Mouse (Mus musculus) limb, embryonic 12.5 days (tissue): Measurements from ENCODE around the gene Tatdn2. TPM values are rescaled to one million over a fixed set of nuclear protein-coding genes. Genes with fewer than 3 reads are reported as not detected.
"Not testable (repeated sequence)": the region's sequence is repeated elsewhere in the genome, so short reads cannot be mapped to it uniquely, and the experiment has no call there.

Source experiments
- ATAC-seq: fragments of 200-750 bp; cut with Nextera tagmentation; 2 replicates; pipeline ENCODE4 v1.8.0; 2017; ENCODE audit warnings: low read depth, moderate TSS enrichment; ENCODE audit not compliant: insufficient number of reproducible peaks, insufficient read depth, low FRiP score, low TSS enrichment
- H3K27ac ChIP-seq: fragments of 300-500 bp; sonication (generic); 2 replicates; pipeline ENCODE4 v1.5.1; 2016; ENCODE audit warnings: mild to moderate bottlenecking, moderate library complexity
- H3K27me3 ChIP-seq: fragments of 300-500 bp; sonication (generic); 2 replicates; pipeline ENCODE4 v1.6.1; 2016; ENCODE audit warnings: mild to moderate bottlenecking, moderate library complexity
- H3K36me3 ChIP-seq: fragments of 300-500 bp; sonication (generic); 2 replicates; pipeline ENCODE4 v1.6.1; 2016; ENCODE audit warnings: mild to moderate bottlenecking, moderate library complexity
- H3K4me1 ChIP-seq: fragments of 300-500 bp; sonication (generic); replicated peaks from 2 replicates; pipeline ENCODE4 v1.6.1; 2016
- H3K4me2 ChIP-seq: fragments of 300-500 bp; sonication (generic); 2 replicates; pipeline ENCODE4 v1.6.1; 2016; ENCODE audit warnings: mild to moderate bottlenecking, moderate library complexity
- H3K4me3 ChIP-seq: fragments of 300-500 bp; sonication (generic); replicated peaks from 2 replicates; pipeline ENCODE4 v1.5.1; 2016; ENCODE audit warnings: mild to moderate bottlenecking
- H3K9ac ChIP-seq: fragments of 300-500 bp; sonication (generic); replicated peaks from 2 replicates; pipeline ENCODE4 v1.6.1; 2016; ENCODE audit warnings: mild to moderate bottlenecking, moderate library complexity
- H3K9me3 ChIP-seq: fragments of 300-500 bp; sonication (generic); 2 replicates; pipeline ENCODE4 v1.6.1; 2016; ENCODE audit warnings: mild to moderate bottlenecking, moderate library complexity
- WGBS: fragments of 180-500 bp; shearing (Covaris S2); methylation state at CpG from one replicate; pipeline ENCODE4 v1.1.7; 2016; 5-methylcytosine and 5-hydroxymethylcytosine counted together
- polyA plus RNA-seq: library from polyadenylated mRNA; unstranded; fragments of >200 nt; fragmentation: Nextera tagmentation; extraction: Ambion mirVana; gene quantifications from 2 replicates; pipeline ENCODE4 v1.2.1, GENCODE M21; 2016

The Tatdn2 gene
- polyA plus RNA-seq, 1 experiment from 2014 or later: 0.83 TPM

DNA sequence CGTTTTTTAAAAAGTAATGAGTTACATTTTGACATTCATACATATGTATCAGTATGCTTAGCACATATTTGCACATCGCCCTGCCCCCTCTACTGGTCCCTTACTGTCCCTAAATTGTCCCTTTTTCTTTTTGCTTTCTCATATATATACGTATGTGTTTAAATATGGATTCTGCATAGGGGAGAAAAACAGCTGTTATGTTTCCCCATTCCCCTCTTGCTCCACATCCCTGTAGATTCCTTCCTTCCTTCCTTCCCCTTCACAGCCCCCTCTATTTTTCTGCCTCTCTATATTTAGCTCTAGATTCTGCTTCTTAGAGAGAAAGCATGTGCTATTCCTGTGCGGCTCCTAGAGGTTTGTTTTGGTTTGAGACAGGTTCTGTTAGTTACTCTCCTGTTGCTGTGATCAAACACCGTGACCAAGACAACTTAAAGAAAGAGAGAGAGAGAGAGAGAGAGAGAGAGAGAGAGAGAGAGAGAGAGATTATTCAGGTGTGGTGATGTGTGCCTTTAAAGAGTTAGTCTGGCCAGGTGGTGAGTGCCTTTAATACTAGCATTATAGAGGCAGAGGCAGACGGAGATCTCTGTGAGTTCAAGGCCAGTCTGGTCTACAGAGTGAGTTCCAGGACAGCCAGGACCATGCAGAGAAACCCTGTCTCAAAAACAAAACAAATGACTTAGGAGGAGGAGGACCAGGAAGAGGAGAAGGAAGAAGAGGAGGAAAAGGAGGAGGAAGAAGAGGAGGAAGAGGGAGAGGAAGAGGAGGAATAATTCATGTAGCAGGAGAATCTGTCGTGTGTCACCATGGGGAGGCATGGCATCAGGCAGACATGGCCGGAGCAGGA lies 37.0 kb upstream of the Tatdn2 start:
- peaks cover 11% of the 10 kb centered on the region for H3K4me1 ChIP-seq
- H3K9me3 ChIP-seq: no peaks in the 10 kb centered on the region
- no peak overlapping the region for H3K4me3 ChIP-seq
- no peak overlapping the region for H3K9ac ChIP-seq
- no peaks in the 10 kb centered on the region for H3K27me3 ChIP-seq
- no peak overlapping the region for H3K4me2 ChIP-seq
- H3K36me3 ChIP-seq: no peaks in the 10 kb centered on the region
- WGBS: 76% methylated on average over 8 of the region's 8 CpGs
- ATAC-seq: no peak
- no peak overlapping the region for H3K27ac ChIP-seq

DNA sequence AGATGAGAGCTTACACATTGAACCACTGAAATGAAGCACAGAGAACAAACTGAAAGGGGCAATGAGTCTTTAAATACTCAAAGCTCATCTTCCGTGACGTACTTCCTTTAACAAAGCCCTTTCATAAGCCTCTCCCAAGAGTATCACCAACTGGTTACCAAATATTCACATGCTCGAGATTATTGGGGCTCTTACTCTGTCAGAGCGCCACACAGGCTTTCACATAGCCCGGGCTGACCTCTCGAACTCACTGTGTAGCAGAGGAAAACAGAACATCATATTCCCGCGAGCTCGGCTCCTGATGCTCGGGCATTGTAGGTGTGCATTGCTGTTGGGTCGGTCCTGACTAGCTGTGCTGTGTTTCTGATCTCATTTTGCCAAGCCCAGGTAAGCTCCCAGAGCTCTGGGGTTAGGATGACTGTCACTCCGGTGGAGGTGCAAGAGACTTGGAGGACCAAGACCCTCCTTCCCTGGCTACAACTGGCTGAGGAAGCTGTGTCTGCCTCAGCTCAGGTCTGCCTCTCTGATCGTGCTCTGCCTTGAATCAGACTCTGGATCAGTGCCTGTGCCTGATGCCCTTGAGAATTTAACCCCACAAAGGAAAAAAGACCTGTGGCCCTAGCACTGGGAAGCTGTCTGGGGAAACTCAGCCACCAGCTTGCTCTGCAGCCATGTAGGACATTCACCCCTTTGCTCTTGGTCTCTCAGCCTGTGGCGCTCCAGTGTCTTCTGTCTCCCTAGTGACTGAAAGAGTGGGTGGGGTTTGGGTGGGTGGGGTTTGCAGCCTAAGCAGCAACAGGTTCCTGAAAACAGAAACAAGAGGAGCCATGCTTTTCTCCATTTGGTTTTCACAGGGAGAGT lies 36.1 kb upstream of the Tatdn2 start:
- H3K36me3 ChIP-seq: no peaks in the 10 kb centered on the region
- WGBS: 71% methylated on average over 14 of the region's 14 CpGs
- no peak overlapping the region for H3K9ac ChIP-seq
- H3K27me3 ChIP-seq: no peaks in the 10 kb centered on the region
- no peak for ATAC-seq
- H3K4me1 ChIP-seq: peaks cover 11% of the 10 kb centered on the region
- H3K9me3 ChIP-seq: no peaks in the 10 kb centered on the region
- no peak overlapping the region for H3K27ac ChIP-seq
- H3K4me3 ChIP-seq: no peak overlapping the region
- H3K4me2 ChIP-seq: no peak overlapping the region

DNA sequence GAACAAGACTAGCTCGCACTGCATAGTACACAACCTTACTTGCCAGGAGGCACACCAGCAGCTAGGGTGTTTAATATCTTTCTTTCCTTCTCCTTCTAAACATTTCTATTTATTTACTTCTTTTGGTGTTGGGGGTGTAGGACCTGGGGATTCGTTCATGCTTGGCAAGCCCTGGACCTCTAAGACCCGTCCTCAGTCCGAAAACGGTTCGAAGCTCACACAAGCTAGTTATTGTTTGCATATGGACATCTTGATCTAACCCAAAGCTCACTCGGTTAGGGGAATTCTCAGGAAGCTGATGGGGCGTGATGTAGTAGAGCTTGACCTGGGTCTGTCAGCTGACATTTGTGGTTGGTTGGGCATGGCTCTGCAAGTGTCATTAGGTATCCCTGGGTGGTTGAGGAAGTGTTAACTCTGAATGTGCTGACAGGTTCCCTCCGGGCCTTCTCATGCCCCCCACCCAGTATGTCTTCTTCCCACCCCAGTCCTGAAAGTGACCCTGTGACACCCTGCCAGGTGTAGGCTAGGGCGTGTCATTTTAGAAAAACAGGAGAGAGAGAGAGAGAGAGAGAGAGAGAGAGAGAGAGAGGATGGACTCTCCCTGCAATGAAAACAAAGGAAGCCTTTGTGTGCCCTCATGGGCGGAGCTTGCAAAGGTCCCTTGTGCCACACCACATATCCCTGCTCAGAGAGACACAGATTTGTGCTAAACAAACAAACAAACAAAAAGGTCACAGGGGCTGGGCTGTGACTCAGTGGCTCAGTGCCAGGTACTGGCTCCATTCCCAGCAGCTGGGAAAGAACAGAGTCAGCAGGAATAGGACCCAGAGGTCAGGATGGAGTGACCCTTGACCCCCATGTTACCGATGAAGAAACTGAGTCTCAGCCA lies 35.3 kb upstream of the Tatdn2 start:
- ATAC-seq: no peak
- H3K4me1 ChIP-seq: peaks cover 11% of the 10 kb centered on the region
- no peaks in the 10 kb centered on the region for H3K27me3 ChIP-seq
- peaks cover 7% of the 10 kb centered on the region for H3K9me3 ChIP-seq
- H3K36me3 ChIP-seq: no peaks in the 10 kb centered on the region
- no peak overlapping the region for H3K9ac ChIP-seq
- WGBS: 66% methylated on average over 12 of the region's 12 CpGs
- 0 out of 2 replicates have a peak overlapping the region, but pooled peaks have one; percentile 35 for H3K27ac ChIP-seq
- no peak overlapping the region for H3K4me3 ChIP-seq
- no peak overlapping the region for H3K4me2 ChIP-seq

DNA sequence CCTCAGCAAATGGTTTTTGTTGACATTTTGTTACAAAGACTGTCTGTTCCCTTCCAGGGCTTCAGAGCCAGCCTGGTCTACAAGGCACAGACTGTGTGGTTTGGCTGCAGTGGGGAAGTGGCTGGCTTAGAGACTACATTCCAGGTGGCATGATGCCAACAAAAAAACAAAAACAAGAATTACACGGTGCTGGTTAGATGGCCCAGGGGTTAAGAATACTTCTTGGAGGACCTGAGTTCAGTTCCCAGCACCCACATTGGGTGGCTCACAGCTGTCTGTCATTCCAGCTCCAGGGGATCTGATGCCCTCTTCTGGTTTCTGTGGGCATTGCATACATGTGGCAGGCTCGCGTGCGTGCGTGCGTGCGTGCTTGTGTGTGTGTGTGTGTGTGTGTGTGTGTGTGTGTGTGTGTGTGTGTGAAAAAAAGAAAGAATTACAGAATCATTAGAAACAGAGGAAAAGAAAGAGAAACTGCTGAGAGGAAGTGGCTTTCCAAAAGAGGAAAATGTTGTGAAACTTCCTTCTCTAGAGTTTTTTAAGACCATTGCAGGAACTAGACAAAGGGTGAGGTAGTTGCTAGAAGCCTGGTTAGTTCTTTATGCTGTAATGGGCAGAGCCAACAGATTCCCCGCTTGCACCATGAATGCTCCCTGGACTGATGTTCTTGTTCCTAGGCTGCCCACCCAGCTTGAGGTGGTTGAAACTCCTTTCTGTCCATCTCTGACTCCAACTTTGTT lies 33.7 kb upstream of the Tatdn2 start:
- Histone ChIP-seq H3K36me3 (no peaks in the 10 kb centered on the region), H3K27ac (no peak overlapping the region), H3K4me2 (no peak overlapping the region), H3K4me1 (peaks cover 20% of the 10 kb centered on the region), H3K9ac (no peak overlapping the region), H3K4me3 (no peak overlapping the region), H3K9me3 (peaks cover 7% of the 10 kb centered on the region), H3K27me3 (no peaks in the 10 kb centered on the region)
- WGBS: 91% methylated on average over 8 of the region's 8 CpGs
- ATAC-seq: no peak

DNA sequence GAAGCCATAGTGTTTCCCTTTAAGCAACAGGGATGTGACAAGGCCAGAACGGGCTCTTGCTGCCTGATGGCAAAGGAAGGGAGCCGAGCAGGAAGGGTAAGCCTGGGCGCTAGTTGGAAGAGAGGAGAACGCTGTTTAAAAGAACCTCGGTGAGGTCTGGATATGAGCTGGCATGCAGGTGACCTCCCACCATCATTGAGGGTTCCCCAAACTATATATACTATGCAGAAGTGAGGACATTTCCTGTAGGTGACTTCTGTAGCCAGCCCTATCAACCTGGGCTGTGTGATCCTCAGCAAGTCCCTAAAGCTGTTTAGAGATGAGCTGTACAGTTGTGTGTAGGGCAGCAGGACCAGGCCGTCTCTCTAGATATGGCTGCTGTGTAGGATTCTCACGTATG lies 32.5 kb upstream of the Tatdn2 start:
- Histone ChIP-seq H3K36me3 (no peaks in the 10 kb centered on the region), H3K9me3 (peaks cover 7% of the 10 kb centered on the region), H3K4me3 (no peak overlapping the region), H3K9ac (no peak overlapping the region), H3K27ac (no peak overlapping the region), H3K27me3 (no peaks in the 10 kb centered on the region), H3K4me1 (peaks cover 30% of the 10 kb centered on the region), H3K4me2 (no peak overlapping the region)
- WGBS: 87% methylated on average over 7 of the region's 7 CpGs
- no peak for ATAC-seq

DNA sequence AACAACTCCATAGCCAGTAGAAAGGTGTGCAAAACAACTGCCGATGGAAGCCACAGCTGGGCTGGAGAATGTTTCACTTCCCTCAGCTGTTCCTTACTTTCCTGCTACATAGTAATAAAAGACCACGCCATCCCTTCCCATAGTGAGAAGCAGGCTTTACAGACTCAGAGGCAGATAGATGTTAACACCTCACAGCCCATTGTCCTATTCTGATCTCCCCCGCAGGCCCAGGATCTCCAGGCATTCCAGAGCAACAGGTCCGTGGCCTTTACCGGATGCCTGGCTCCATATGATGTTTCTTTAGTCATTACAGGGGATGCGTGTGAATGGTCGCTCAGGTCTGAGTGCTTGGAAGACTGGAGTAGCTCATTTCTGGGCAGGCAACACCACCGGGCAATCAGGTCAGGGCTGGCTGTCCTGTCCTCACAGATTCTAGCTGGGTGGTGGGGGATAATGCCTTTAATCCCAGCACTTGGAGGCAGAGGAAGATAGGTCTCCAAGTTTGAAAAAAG lies 29.2 kb upstream of the Tatdn2 start:
- Histone ChIP-seq H3K9ac (no peak overlapping the region), H3K4me2 (no peak overlapping the region), H3K4me3 (no peak overlapping the region), H3K36me3 (no peaks in the 10 kb centered on the region), H3K4me1 (peaks cover 24% of the 10 kb centered on the region), H3K27ac (peak overlapping the region; percentile 68), H3K27me3 (no peaks in the 10 kb centered on the region), H3K9me3 (peaks cover 10% of the 10 kb centered on the region)
- WGBS: 47% methylated on average over 8 of the region's 8 CpGs
- ATAC-seq: no peak

DNA sequence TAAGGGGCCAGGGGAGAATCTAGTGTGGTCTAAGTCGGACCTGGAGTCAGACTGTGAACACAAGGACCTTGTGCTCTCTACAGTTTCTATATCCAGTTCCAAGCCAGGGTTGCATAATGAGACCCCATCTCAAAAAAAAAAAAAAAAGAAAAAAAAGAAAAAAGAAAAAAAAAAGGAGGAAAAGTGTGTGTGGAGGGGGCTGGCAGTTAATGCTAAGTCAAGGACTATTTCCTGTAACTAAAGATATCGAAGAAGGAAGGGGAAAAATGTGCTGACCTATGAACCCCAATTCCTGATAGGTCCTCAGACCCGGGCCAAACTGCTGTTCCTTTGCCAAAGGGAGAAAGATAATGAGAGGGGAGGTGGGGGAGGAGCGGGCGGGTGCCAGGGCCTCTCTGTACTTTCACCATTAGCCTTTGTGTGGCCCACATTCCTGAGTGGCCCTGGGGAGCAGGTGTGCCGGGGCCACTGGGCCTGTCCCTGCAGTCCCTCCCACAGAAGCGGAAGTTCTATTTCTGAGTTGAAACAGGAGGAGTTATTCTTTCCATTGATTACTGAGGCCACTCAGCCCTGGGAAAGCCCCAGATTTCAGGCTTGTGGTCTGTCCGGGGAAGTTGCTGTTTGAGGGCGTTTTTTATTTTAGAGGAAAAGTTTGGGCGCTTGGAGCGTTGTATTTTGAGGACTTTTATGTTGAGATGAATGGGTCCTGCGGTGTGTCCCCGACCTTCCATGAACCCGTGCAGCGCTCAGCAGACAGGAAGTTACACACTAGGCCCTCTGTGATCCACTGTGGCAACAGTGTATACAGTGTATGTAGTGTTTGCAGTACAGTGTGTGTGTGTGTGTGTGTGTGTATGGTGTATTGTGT lies 28.3 kb upstream of the Tatdn2 start:
- H3K27ac ChIP-seq: peak overlapping the region; percentile 68
- no peak overlapping the region for H3K9ac ChIP-seq
- peaks cover 24% of the 10 kb centered on the region for H3K4me1 ChIP-seq
- no peaks in the 10 kb centered on the region for H3K27me3 ChIP-seq
- H3K36me3 ChIP-seq: no peaks in the 10 kb centered on the region
- no peak overlapping the region for H3K4me3 ChIP-seq
- no peak overlapping the region for H3K4me2 ChIP-seq
- 57% methylated on average over 15 of the region's 15 CpGs for WGBS
- peak; percentile 59; the same call in 1 of the 2 replicates for ATAC-seq
- H3K9me3 ChIP-seq: peaks cover 10% of the 10 kb centered on the region

DNA sequence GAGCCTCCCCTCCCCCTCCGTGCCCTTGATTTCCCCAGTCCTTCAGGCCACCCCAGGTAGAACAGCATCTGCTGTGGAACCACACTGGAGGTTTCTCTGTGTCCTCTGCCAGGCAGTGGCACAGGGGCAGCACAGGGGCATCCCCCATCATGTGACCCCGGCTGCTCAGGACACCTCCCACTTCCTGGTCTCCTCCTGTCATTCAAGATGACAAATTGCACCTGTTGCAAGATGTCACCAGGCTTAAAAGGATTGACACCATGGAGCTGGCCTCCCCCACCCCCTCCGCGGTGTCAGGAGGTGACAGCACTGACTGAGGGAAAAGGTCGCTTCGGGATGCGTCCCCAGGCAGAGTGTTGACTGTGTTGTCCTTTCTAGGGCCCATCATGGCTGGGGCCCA lies 27.0 kb upstream of the Tatdn2 start:
- H3K4me3 ChIP-seq: no peak overlapping the region
- ATAC-seq: no peak
- H3K27me3 ChIP-seq: no peaks in the 10 kb centered on the region
- H3K27ac ChIP-seq: 0 out of 2 replicates have a peak overlapping the region, but pooled peaks have one; percentile 17
- 58% methylated on average over 7 of the region's 7 CpGs for WGBS
- H3K4me1 ChIP-seq: peaks cover 24% of the 10 kb centered on the region
- no peak overlapping the region for H3K9ac ChIP-seq
- H3K4me2 ChIP-seq: no peak overlapping the region
- H3K9me3 ChIP-seq: peaks cover 10% of the 10 kb centered on the region
- no peaks in the 10 kb centered on the region for H3K36me3 ChIP-seq

DNA sequence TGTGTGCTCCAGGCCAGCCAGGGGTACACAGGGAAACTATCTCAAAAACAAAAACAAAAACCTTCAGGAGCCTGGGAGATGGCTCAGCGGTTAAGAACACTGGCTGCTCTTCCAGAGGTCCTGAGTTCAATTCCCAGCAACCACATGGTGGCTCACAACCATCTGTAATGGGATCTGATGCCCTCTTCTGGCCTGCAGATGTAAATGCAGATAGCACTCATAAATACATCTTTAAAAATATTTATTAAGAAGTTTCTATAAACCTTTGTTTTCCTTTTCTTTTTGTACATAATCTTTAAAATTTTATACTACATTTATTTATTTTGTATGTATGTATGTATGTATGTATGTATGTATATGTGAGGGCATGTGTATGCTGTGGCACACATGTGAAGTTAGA lies 24.8 kb upstream of the Tatdn2 start:
- ATAC-seq, H3K27ac ChIP-seq, H3K36me3 ChIP-seq, H3K4me3 ChIP-seq, H3K27me3 ChIP-seq, H3K9ac ChIP-seq, H3K4me2 ChIP-seq, H3K9me3 ChIP-seq: not testable (repeated sequence)
- WGBS: 81% methylated on average over 1 of the region's 1 CpGs
- H3K4me1 ChIP-seq: peaks cover 24% of the 10 kb centered on the region
